Mouse (Mus musculus): ENCODE results near the gene Pik3c2b.
"Not testable (repeated sequence)": the region's sequence is repeated elsewhere in the genome, so short reads cannot be mapped to it uniquely, and the experiment has no call there.

Pik3c2b gene

GRCm38 (mm10) chr1:133033316-133034090 lies 12.0 kb upstream of the Pik3c2b start:
- DNase-seq (ENCODE audit: low spot score), result peak; percentile 67

- no peak for DNase-seq (ENCODE audit: low spot score)
These were observed 11.4 kb upstream of the Pik3c2b start for GRCm38 (mm10) chr1:133034091-133034460.

GRCm38 (mm10) chr1:133034682-133035081 lies 10.8 kb upstream of the Pik3c2b start:
- not testable (repeated sequence) for DNase-seq (ENCODE audit: low spot score)

- no peak for DNase-seq (ENCODE audit: low spot score)
These were observed 5.9 kb upstream of the Pik3c2b start for GRCm38 (mm10) chr1:133039505-133039949.

- no peak for DNase-seq (ENCODE audit: low spot score)
These were observed 484 bp downstream of the Pik3c2b start for GRCm38 (mm10) chr1:133045861-133046440.

GRCm38 (mm10) chr1:133046441-133046931 lies 1.0 kb downstream of the Pik3c2b start:
- DNase-seq (ENCODE audit: low spot score), result no peak

- no peak for DNase-seq (ENCODE audit: low spot score)
These were observed 2.1 kb downstream of the Pik3c2b start for GRCm38 (mm10) chr1:133047575-133047974.

GRCm38 (mm10) chr1:133048690-133049089 lies 3.2 kb downstream of the Pik3c2b start:
- DNase-seq (ENCODE audit: low spot score), result no peak

- DNase-seq (ENCODE audit: low spot score), result no peak
These were observed 4.5 kb downstream of the Pik3c2b start for GRCm38 (mm10) chr1:133050001-133050431.

GRCm38 (mm10) chr1:133051829-133052228 lies 6.4 kb downstream of the Pik3c2b start:
- DNase-seq (ENCODE audit: low spot score), result no peak

GRCm38 (mm10) chr1:133053034-133053433 lies 7.6 kb downstream of the Pik3c2b start:
- DNase-seq (ENCODE audit: low spot score), result no peak

GRCm38 (mm10) chr1:133054326-133054725 lies 8.9 kb downstream of the Pik3c2b start:
- no peak for DNase-seq (ENCODE audit: low spot score)

GRCm38 (mm10) chr1:133057345-133058034 lies 12.0 kb downstream of the Pik3c2b start:
- DNase-seq (ENCODE audit: low spot score), result no peak

- DNase-seq (ENCODE audit: low spot score), result no peak
These were observed 14.1 kb downstream of the Pik3c2b start for GRCm38 (mm10) chr1:133059592-133059991.

- no peak for DNase-seq (ENCODE audit: low spot score)
These were observed 15.2 kb downstream of the Pik3c2b start for GRCm38 (mm10) chr1:133060681-133061080.

GRCm38 (mm10) chr1:133063164-133063563 lies 17.7 kb downstream of the Pik3c2b start:
- no peak for DNase-seq (ENCODE audit: low spot score)

- no peak for DNase-seq (ENCODE audit: low spot score)
These were observed 22.8 kb downstream of the Pik3c2b start for GRCm38 (mm10) chr1:133068268-133068667.

GRCm38 (mm10) chr1:133068669-133069274 lies 23.3 kb downstream of the Pik3c2b start:
- no peak for DNase-seq (ENCODE audit: low spot score)

GRCm38 (mm10) chr1:133069275-133070120 lies 24.0 kb downstream of the Pik3c2b start:
- DNase-seq (ENCODE audit: low spot score), result no peak

- no peak for DNase-seq (ENCODE audit: low spot score)
These were observed 24.7 kb downstream of the Pik3c2b start for GRCm38 (mm10) chr1:133070157-133070556.

GRCm38 (mm10) chr1:133071666-133072381 lies 26.4 kb downstream of the Pik3c2b start:
- DNase-seq (ENCODE audit: low spot score), result no peak
